ENCODE assay signal across 22 mouse cellular contexts in genomic region chr15:96594316-96594715, GRCm38 (mm10). TPM values are rescaled to one million over a fixed set of nuclear protein-coding genes. Genes with fewer than 3 reads are reported as not detected.
A peak's percentile ranks its signal among the peaks of the same experiment; 100 is the strongest.
DNase-seq lines count a peak whose midpoint lies in the region; ATAC-seq and TF ChIP-seq lines count a peak whose summit lies in the region.
"Had no signal": no experiment of that assay in that cellular context is flagged by ENCODE, and none has a peak within 500 bp of the region (broad histone marks: within the 10 kb centered on the region; RNA-seq: fewer than 3 reads in every experiment).

No protein-coding gene starts in this region.

- DNase-seq in thymus, postnatal 0 days (ENCODE audit: low spot score) = peak; percentile 7
- DNase-seq in thymus, adult 2 months = no peak
- peak; percentile 57 for DNase-seq in splenic B cell, adult 2 months (ENCODE audit: low read depth, low spot score)
- no peak for DNase-seq in T-cell, adult 2 months (ENCODE audit: low spot score)
- DNase-seq: adrenal gland, adult 8-10 months; cerebellum, adult 18-20 months; heart, postnatal 36 days; kidney, adult 2 months; kidney, postnatal 14 days; layer of hippocampus, adult 9-11 months; liver; liver, postnatal 0 days; spleen, adult 18-20 months; thymus, postnatal 25 days had no signal

- no peak overlapping the region for H3K4me2 ChIP-seq in hindbrain, embryonic 13.5 days
- no peak overlapping the region for H3K4me2 ChIP-seq in hindbrain, embryonic 16.5 days (ENCODE audit: low read length)
- H3K4me2 ChIP-seq: embryonic facial prominence, embryonic 13.5 days; heart, embryonic 12.5 days; midbrain, embryonic 12.5 days; neural tube, embryonic 15.5 days had no signal

- peaks cover 38% of the 10 kb centered on the region for H3K4me1 ChIP-seq in hindbrain, embryonic 13.5 days (replicated peaks)
- peaks cover 16% of the 10 kb centered on the region for H3K4me1 ChIP-seq in hindbrain, embryonic 16.5 days (ENCODE audit: control insufficient read depth, insufficient read depth, low read depth, low read length)
- H3K4me1 ChIP-seq in thymus, adult 2 months (replicated peaks; ENCODE audit: control insufficient read depth, insufficient read depth, low read length) = peaks cover 28% of the 10 kb centered on the region

- TF ChIP-seq POLR2A in thymus, adult 2 months (IDR thresholded peaks at IDR 0.05; ENCODE audit: control insufficient read depth, extremely low read depth, insufficient read depth, low read length, poor library complexity) = no peak

- 93% methylated on average over 7 of the region's 7 CpGs for WGBS in hindbrain, embryonic 13.5 days
- WGBS in hindbrain, embryonic 16.5 days = 87% methylated on average over 7 of the region's 7 CpGs
- 43% methylated on average over 7 of the region's 7 CpGs for WGBS in thymus, adult 2 months

- H3K27me3 ChIP-seq in hindbrain, embryonic 13.5 days = no peaks in the 10 kb centered on the region
- H3K27me3 ChIP-seq in hindbrain, embryonic 16.5 days (replicated peaks; ENCODE audit: control insufficient read depth, insufficient read depth, low read length) = no peaks in the 10 kb centered on the region
- no peaks in the 10 kb centered on the region for H3K27me3 ChIP-seq in thymus, adult 2 months (ENCODE audit: control insufficient read depth, insufficient read depth, low read length)
- H3K27me3 ChIP-seq in splenic B cell, adult 2 months (ENCODE audit: control insufficient read depth, insufficient read depth, low read length, poor library complexity, severe bottlenecking) = no peaks in the 10 kb centered on the region
- H3K27me3 ChIP-seq: embryonic facial prominence, embryonic 13.5 days; heart, embryonic 12.5 days; midbrain, embryonic 12.5 days; neural tube, embryonic 15.5 days had no signal

- no peak overlapping the region for H3K4me3 ChIP-seq in hindbrain, embryonic 13.5 days
- H3K4me3 ChIP-seq in hindbrain, embryonic 16.5 days (ENCODE audit: low read length) = no peak overlapping the region
- no peak overlapping the region for H3K4me3 ChIP-seq in thymus, adult 2 months (ENCODE audit: control insufficient read depth, insufficient read depth, low read length)
- H3K4me3 ChIP-seq: embryonic facial prominence, embryonic 13.5 days; heart, embryonic 12.5 days; midbrain, embryonic 12.5 days; neural tube, embryonic 15.5 days had no signal

- H3K36me3 ChIP-seq in hindbrain, embryonic 13.5 days = peaks cover 43% of the 10 kb centered on the region
- H3K36me3 ChIP-seq in hindbrain, embryonic 16.5 days (ENCODE audit: control insufficient read depth, insufficient read depth, low read length) = 0 out of 2 replicates have a peak, but pooled peaks cover 2% of the 10 kb centered on the region
- peaks cover 16% of the 10 kb centered on the region for H3K36me3 ChIP-seq in thymus, adult 2 months (ENCODE audit: control insufficient read depth, insufficient read depth, low read length)
- peaks cover 14% of the 10 kb centered on the region for H3K36me3 ChIP-seq in splenic B cell, adult 2 months (ENCODE audit: control insufficient read depth, insufficient read depth, low read length, poor library complexity, severe bottlenecking)

- H3K27ac ChIP-seq in hindbrain, embryonic 13.5 days = 0 out of 2 replicates have a peak overlapping the region, but pooled peaks have one; percentile 67
- no peak overlapping the region for H3K27ac ChIP-seq in hindbrain, embryonic 16.5 days (ENCODE audit: low read depth, low read length)
- H3K27ac ChIP-seq in thymus, adult 2 months (ENCODE audit: control insufficient read depth, insufficient read depth, low read length) = no peak overlapping the region
- H3K27ac ChIP-seq: midbrain, embryonic 12.5 days had no signal

- H3K9me3 ChIP-seq in hindbrain, embryonic 13.5 days = no peaks in the 10 kb centered on the region
- no peaks in the 10 kb centered on the region for H3K9me3 ChIP-seq in hindbrain, embryonic 16.5 days (ENCODE audit: control insufficient read depth, low read length)
- H3K9me3 ChIP-seq: embryonic facial prominence, embryonic 13.5 days; heart, embryonic 12.5 days; midbrain, embryonic 12.5 days; neural tube, embryonic 15.5 days had no signal

- TF ChIP-seq CTCF in thymus, adult 2 months (IDR thresholded peaks at IDR 0.05; ENCODE audit: borderline replicate concordance, control insufficient read depth, extremely low read depth, insufficient read depth, low read length, poor library complexity) = no peak

- no peak overlapping the region for H3K9ac ChIP-seq in hindbrain, embryonic 13.5 days
- H3K9ac ChIP-seq in hindbrain, embryonic 16.5 days (ENCODE audit: low read depth, low read length) = no peak overlapping the region
- H3K9ac ChIP-seq: heart, embryonic 12.5 days; liver, postnatal 0 days; midbrain, embryonic 12.5 days; neural tube, embryonic 15.5 days had no signal

- no peak for ATAC-seq in hindbrain, embryonic 13.5 days (ENCODE audit: low FRiP score)
- no peak for ATAC-seq in hindbrain, embryonic 16.5 days
- ATAC-seq in granulocyte monocyte progenitor cell, adult 5-6 weeks (replicated peaks; ENCODE audit: poor library complexity, severe bottlenecking) = peak; percentile 54
- ATAC-seq: liver, postnatal 0 days had no signal

RNA-seq across cellular contexts. Expression of gene Slc38a1, which starts 48.4 kb away (rescaled TPM):
- 154 and 158 TPM in 2 replicates for polyA plus RNA-seq in hindbrain, embryonic 13.5 days (2015; fragmentation: Nextera tagmentation; extraction: Ambion mirVana)
- 127 and 139 TPM in 2 replicates for polyA plus RNA-seq in hindbrain, embryonic 16.5 days (2015; fragmentation: Nextera tagmentation; extraction: Ambion mirVana)
- polyA plus RNA-seq in thymus, postnatal 0 days (2015; fragmentation: Nextera tagmentation; extraction: Ambion mirVana) = 125 and 126 TPM in 2 replicates
- 136 and 170 TPM in 2 replicates for polyA plus RNA-seq in thymus, adult 2 months (2012; rRNA removed)
- 93.0 and 110 TPM in 2 replicates for total RNA-seq in granulocyte monocyte progenitor cell, adult 5-6 weeks (2014; fragmentation: Nextera tagmentation)
- 63.9 and 67.5 TPM in 2 replicates for total RNA-seq in granulocyte monocyte progenitor cell, adult 5-6 weeks (2017)
- total RNA-seq: MEL had no signal

Comparison
In these comparisons a context has a peak if more than half of its experiments do, and no peak if none do; other contexts are left out.
1. DNase-seq: peak in thymus, postnatal 0 days (single experiment) and splenic B cell, adult 2 months (single experiment); none in thymus, adult 2 months (single experiment) and T-cell, adult 2 months (single experiment).